ENCODE assay signal across 13 mouse cellular contexts in genomic region chr7:98841802-98842201, GRCm38 (mm10). TPM values are rescaled to one million over a fixed set of nuclear protein-coding genes. Genes with fewer than 3 reads are reported as not detected.
DNase-seq lines count a peak whose midpoint lies in the region; ATAC-seq lines count a peak whose summit lies in the region.
"Had no signal": no experiment of that assay in that cellular context is flagged by ENCODE, and none has a peak within 500 bp of the region (broad histone marks: within the 10 kb centered on the region; RNA-seq: fewer than 3 reads in every experiment).

No protein-coding gene starts in this region.

- H3K27ac ChIP-seq in heart, embryonic 11.5 days (ENCODE audit: low read depth, low read length), result no peak overlapping the region

- H3K27me3 ChIP-seq in heart, embryonic 11.5 days (ENCODE audit: control insufficient read depth, insufficient read depth, low read length), result peaks cover 6% of the 10 kb centered on the region; the same call in 1 of the 2 replicates

- ATAC-seq in heart, embryonic 11.5 days (replicated peaks; ENCODE audit: insufficient number of reproducible peaks, low FRiP score, low TSS enrichment), result no peak
- ATAC-seq: hindbrain, embryonic 16.5 days had no signal

- no peak overlapping the region; the same call in 1 of the 2 replicates for H3K4me2 ChIP-seq in heart, embryonic 11.5 days

- H3K4me3 ChIP-seq in heart, embryonic 11.5 days (ENCODE audit: low read depth, low read length), result no peak overlapping the region

- no peak for DNase-seq in heart, postnatal 4 days
- DNase-seq in thymus, postnatal 4 days, result peak; percentile 41
- no peak for DNase-seq in thymus, adult 18-20 months
- peak; percentile 53 to 56 for DNase-seq in lung, adult 18-20 months
- DNase-seq in yolk sac, embryonic 10.5 days (ENCODE audit: low spot score), result peak; percentile 28
- DNase-seq in cerebellum, postnatal 10 days, result no peak
- no peak for DNase-seq in layer of hippocampus, adult 8-10 months (ENCODE audit: low spot score in 2 of 2)
- DNase-seq: cerebellum, adult 11 months; left cerebral cortex, postnatal 4 days; right cerebral cortex, postnatal 14 days had no signal

- H3K9ac ChIP-seq in heart, embryonic 11.5 days (ENCODE audit: low read depth, low read length), result peak overlapping the region; percentile 39; the same call in 1 of the 2 replicates

- no peaks in the 10 kb centered on the region for H3K9me3 ChIP-seq in heart, embryonic 11.5 days (replicated peaks; ENCODE audit: control insufficient read depth, low read length)

- H3K36me3 ChIP-seq in heart, embryonic 11.5 days (ENCODE audit: control insufficient read depth, insufficient read depth, low read length), result no peaks in the 10 kb centered on the region

- H3K4me1 ChIP-seq in heart, embryonic 11.5 days (ENCODE audit: control insufficient read depth, insufficient read depth, low read length), result peaks cover 62% of the 10 kb centered on the region

- 35% methylated on average over 3 of the region's 3 CpGs for WGBS in heart, embryonic 11.5 days (ENCODE audit: insufficient replicate concordance)

RNA-seq across cellular contexts. Expression of gene Wnt11, which starts 6.9 kb away (rescaled TPM):
- polyA plus RNA-seq in heart, embryonic 11.5 days (2014; fragmentation: Nextera tagmentation; extraction: Ambion mirVana), result 24.5 and 24.7 TPM in 2 replicates
- 1 to 10 TPM; 4.4 to 5.7 TPM for total RNA-seq in heart, postnatal 4 days (2021)
- 1 to 10 TPM; 1.4 to 4.4 (median 1.9) TPM for total RNA-seq in layer of hippocampus, adult 8-10 months (2022)
- total RNA-seq: megakaryocyte progenitor cell, adult 5-6 weeks had no signal

Comparison
In these comparisons a context has a peak if more than half of its experiments do, and no peak if none do; other contexts are left out.
1. DNase-seq: peak in thymus, postnatal 4 days (single experiment), lung, adult 18-20 months (2 of 2) and yolk sac, embryonic 10.5 days (single experiment); none in heart, postnatal 4 days (single experiment), thymus, adult 18-20 months (0 of 2), cerebellum, postnatal 10 days (0 of 2) and layer of hippocampus, adult 8-10 months (0 of 2).